Mouse (Mus musculus): ENCODE data around the gene Ptger2. TPM values are rescaled to one million over a fixed set of nuclear protein-coding genes. Genes with fewer than 3 reads are reported as not detected.

Ptger2 gene
- polyA plus RNA-seq, 1 experiment = 0.31 TPM

GRCm38 (mm10) chr14:44994337-44994736, 6.3 kb downstream of the Ptger2 start:
- Histone ChIP-seq H3K27ac (ENCODE audit: insufficient read depth, low read length) (no peak overlapping the region), H3K4me3 (ENCODE audit: insufficient read depth, low read length) (no peak overlapping the region), H3K4me1 (ENCODE audit: control insufficient read depth, insufficient read depth, low read length) (no peaks in the 10 kb centered on the region)
- TF ChIP-seq CTCF (IDR thresholded peaks at IDR 0.05; ENCODE audit: extremely low read depth, insufficient read depth, low read length) (no peak), POLR2A (IDR thresholded peaks at IDR 0.05; ENCODE audit: extremely low read depth, insufficient read depth, low read length) (no peak)

GRCm38 (mm10) chr14:45000086-45000769, 12.2 kb downstream of the Ptger2 start:
- Histone ChIP-seq H3K27ac (ENCODE audit: insufficient read depth, low read length) (no peak overlapping the region), H3K4me3 (ENCODE audit: insufficient read depth, low read length) (no peak overlapping the region), H3K4me1 (ENCODE audit: control insufficient read depth, insufficient read depth, low read length) (no peaks in the 10 kb centered on the region)

GRCm38 (mm10) chr14:45005698-45006283, 17.8 kb downstream of the Ptger2 start:
- Histone ChIP-seq H3K27ac (ENCODE audit: insufficient read depth, low read length) (no peak overlapping the region), H3K4me3 (ENCODE audit: insufficient read depth, low read length) (no peak overlapping the region), H3K4me1 (ENCODE audit: control insufficient read depth, insufficient read depth, low read length) (no peaks in the 10 kb centered on the region)
- TF ChIP-seq CTCF (IDR thresholded peaks at IDR 0.05; ENCODE audit: extremely low read depth, insufficient read depth, low read length) (no peak), POLR2A (IDR thresholded peaks at IDR 0.05; ENCODE audit: extremely low read depth, insufficient read depth, low read length) (no peak)

More at GRCm38 (mm10) chr14:45000086-45000769, 12.2 kb downstream of the Ptger2 start:
- TF ChIP-seq CTCF (IDR thresholded peaks at IDR 0.05; ENCODE audit: extremely low read depth, insufficient read depth, low read length) = no peak
- no peak for TF ChIP-seq POLR2A (IDR thresholded peaks at IDR 0.05; ENCODE audit: extremely low read depth, insufficient read depth, low read length)

GRCm38 (mm10) chr14:45009242-45009641, 21.2 kb downstream of the Ptger2 start:
- no peak overlapping the region for H3K27ac ChIP-seq (ENCODE audit: insufficient read depth, low read length)
- TF ChIP-seq CTCF (IDR thresholded peaks at IDR 0.05; ENCODE audit: extremely low read depth, insufficient read depth, low read length) = no peak
- no peak for TF ChIP-seq POLR2A (IDR thresholded peaks at IDR 0.05; ENCODE audit: extremely low read depth, insufficient read depth, low read length)
- no peak overlapping the region for H3K4me3 ChIP-seq (ENCODE audit: insufficient read depth, low read length)
- no peaks in the 10 kb centered on the region for H3K4me1 ChIP-seq (ENCODE audit: control insufficient read depth, insufficient read depth, low read length)

- H3K4me3 ChIP-seq (ENCODE audit: insufficient read depth, low read length) = no peak overlapping the region
- TF ChIP-seq CTCF (IDR thresholded peaks at IDR 0.05; ENCODE audit: extremely low read depth, insufficient read depth, low read length) = no peak
- TF ChIP-seq POLR2A (IDR thresholded peaks at IDR 0.05; ENCODE audit: extremely low read depth, insufficient read depth, low read length) = no peak
- H3K4me1 ChIP-seq (ENCODE audit: control insufficient read depth, insufficient read depth, low read length) = no peaks in the 10 kb centered on the region
- H3K27ac ChIP-seq (ENCODE audit: insufficient read depth, low read length) = no peak overlapping the region
Observed at GRCm38 (mm10) chr14:45011260-45011659, 23.3 kb downstream of the Ptger2 start.

- Histone ChIP-seq H3K4me1 (ENCODE audit: control insufficient read depth, insufficient read depth, low read length) (no peaks in the 10 kb centered on the region), H3K4me3 (ENCODE audit: insufficient read depth, low read length) (no peak overlapping the region), H3K27ac (ENCODE audit: insufficient read depth, low read length) (no peak overlapping the region)
- TF ChIP-seq POLR2A (IDR thresholded peaks at IDR 0.05; ENCODE audit: extremely low read depth, insufficient read depth, low read length) (no peak), CTCF (IDR thresholded peaks at IDR 0.05; ENCODE audit: extremely low read depth, insufficient read depth, low read length) (no peak)
Observed at GRCm38 (mm10) chr14:45011671-45012070, 23.7 kb downstream of the Ptger2 start.

GRCm38 (mm10) chr14:45021551-45021950, 33.6 kb downstream of the Ptger2 start:
- Histone ChIP-seq H3K4me1 (ENCODE audit: control insufficient read depth, insufficient read depth, low read length) (no peaks in the 10 kb centered on the region), H3K27ac (ENCODE audit: insufficient read depth, low read length) (no peak overlapping the region), H3K4me3 (ENCODE audit: insufficient read depth, low read length) (no peak overlapping the region)
- TF ChIP-seq CTCF (IDR thresholded peaks at IDR 0.05; ENCODE audit: extremely low read depth, insufficient read depth, low read length) = no peak
- no peak for TF ChIP-seq POLR2A (IDR thresholded peaks at IDR 0.05; ENCODE audit: extremely low read depth, insufficient read depth, low read length)

- no peak for TF ChIP-seq CTCF (IDR thresholded peaks at IDR 0.05; ENCODE audit: extremely low read depth, insufficient read depth, low read length)
- TF ChIP-seq POLR2A (IDR thresholded peaks at IDR 0.05; ENCODE audit: extremely low read depth, insufficient read depth, low read length) = no peak
- H3K27ac ChIP-seq (ENCODE audit: insufficient read depth, low read length) = no peak overlapping the region
- H3K4me1 ChIP-seq (ENCODE audit: control insufficient read depth, insufficient read depth, low read length) = no peaks in the 10 kb centered on the region
- H3K4me3 ChIP-seq (ENCODE audit: insufficient read depth, low read length) = no peak overlapping the region
Observed at GRCm38 (mm10) chr14:45034293-45034692, 46.3 kb downstream of the Ptger2 start.

- H3K4me1 ChIP-seq (ENCODE audit: control insufficient read depth, insufficient read depth, low read length) = no peaks in the 10 kb centered on the region
- no peak overlapping the region for H3K4me3 ChIP-seq (ENCODE audit: insufficient read depth, low read length)
- TF ChIP-seq CTCF (IDR thresholded peaks at IDR 0.05; ENCODE audit: extremely low read depth, insufficient read depth, low read length) (no peak), POLR2A (IDR thresholded peaks at IDR 0.05; ENCODE audit: extremely low read depth, insufficient read depth, low read length) (no peak)
- no peak overlapping the region for H3K27ac ChIP-seq (ENCODE audit: insufficient read depth, low read length)
Observed at GRCm38 (mm10) chr14:45036579-45036978, 48.6 kb downstream of the Ptger2 start.

- no peaks in the 10 kb centered on the region for H3K4me1 ChIP-seq (ENCODE audit: control insufficient read depth, insufficient read depth, low read length)
- no peak overlapping the region for H3K27ac ChIP-seq (ENCODE audit: insufficient read depth, low read length)
- H3K4me3 ChIP-seq (ENCODE audit: insufficient read depth, low read length) = no peak overlapping the region
- TF ChIP-seq POLR2A (IDR thresholded peaks at IDR 0.05; ENCODE audit: extremely low read depth, insufficient read depth, low read length) (no peak), CTCF (IDR thresholded peaks at IDR 0.05; ENCODE audit: extremely low read depth, insufficient read depth, low read length) (no peak)
Observed at GRCm38 (mm10) chr14:45038052-45038451, 50.1 kb downstream of the Ptger2 start.
